Mouse (Mus musculus) forebrain, embryonic 14.5 days (tissue): Measurements from ENCODE around the gene Rnf26. TPM values are rescaled to one million over a fixed set of nuclear protein-coding genes. Genes with fewer than 3 reads are reported as not detected.
A peak's percentile ranks its signal among the peaks of the same experiment; 100 is the strongest.

ENCODE experiments used
- ATAC-seq: fragments of 200-750 bp; cut with Nextera tagmentation; 2 replicates; pipeline ENCODE4 v1.8.0; 2017; ENCODE audit warnings: mild to moderate bottlenecking, moderate library complexity
- DNase-seq: peaks from one replicate; pipeline ENCODE4 v3.0.0-alpha.2; 2015; ENCODE audit warnings: low spot score
- H3K27ac ChIP-seq: fragments of 300-500 bp; sonication (generic); 2 replicates; pipeline ENCODE4 v1.5.1; 2014; ENCODE audit warnings: low read depth, mild to moderate bottlenecking, control low read depth, low read length, moderate library complexity
- H3K27me3 ChIP-seq: fragments of 300-500 bp; sonication (generic); replicated peaks from 2 replicates; pipeline ENCODE4 v1.6.1; 2014; ENCODE audit warnings: low read length, control low read depth, mixed read lengths; ENCODE audit not compliant: control insufficient read depth, insufficient read depth
- H3K36me3 ChIP-seq: fragments of 300-500 bp; sonication (generic); 2 replicates; pipeline ENCODE4 v1.6.1; 2014; ENCODE audit warnings: low read length, control low read depth; ENCODE audit not compliant: control insufficient read depth, insufficient read depth
- H3K4me1 ChIP-seq: fragments of 300-500 bp; sonication (generic); 2 replicates; pipeline ENCODE4 v1.6.1; 2014; ENCODE audit warnings: antibody characterized with exemption, low read length, control low read depth; ENCODE audit not compliant: control insufficient read depth, insufficient read depth
- H3K4me2 ChIP-seq: fragments of 300-500 bp; sonication (generic); 2 replicates; pipeline ENCODE4 v1.6.1; 2014; ENCODE audit warnings: mild to moderate bottlenecking, control low read depth, low read length
- H3K4me3 ChIP-seq: fragments of 300-500 bp; sonication (generic); 2 replicates; pipeline ENCODE4 v1.5.1; 2014; ENCODE audit warnings: low read depth, low read length, control low read depth
- H3K9ac ChIP-seq: fragments of 300-500 bp; sonication (generic); 2 replicates; pipeline ENCODE4 v1.6.1; 2014; ENCODE audit warnings: mild to moderate bottlenecking, low read length, control low read depth, moderate library complexity
- H3K9me3 ChIP-seq: fragments of 300-500 bp; sonication (generic); replicated peaks from 2 replicates; pipeline ENCODE4 v1.6.1; 2016; ENCODE audit warnings: low read length, control low read depth, mixed read lengths; ENCODE audit not compliant: control insufficient read depth
- WGBS: fragments of 180-500 bp; shearing (Covaris S2); extraction: QIAGEN DNeasy Blood & Tissue Kit; methylation state at CpG from one replicate; pipeline ENCODE4 v1.1.7; 2014; 5-methylcytosine and 5-hydroxymethylcytosine counted together
- polyA plus RNA-seq: library from polyadenylated mRNA; unstranded; fragments of >200 nt; fragmentation: Nextera tagmentation; extraction: Ambion mirVana; gene quantifications from 2 replicates; pipeline ENCODE4 v1.2.1, GENCODE M21; 2014

The Rnf26 gene
- polyA plus RNA-seq, 1 experiment from 2014 or later = 31.3 TPM

DNA sequence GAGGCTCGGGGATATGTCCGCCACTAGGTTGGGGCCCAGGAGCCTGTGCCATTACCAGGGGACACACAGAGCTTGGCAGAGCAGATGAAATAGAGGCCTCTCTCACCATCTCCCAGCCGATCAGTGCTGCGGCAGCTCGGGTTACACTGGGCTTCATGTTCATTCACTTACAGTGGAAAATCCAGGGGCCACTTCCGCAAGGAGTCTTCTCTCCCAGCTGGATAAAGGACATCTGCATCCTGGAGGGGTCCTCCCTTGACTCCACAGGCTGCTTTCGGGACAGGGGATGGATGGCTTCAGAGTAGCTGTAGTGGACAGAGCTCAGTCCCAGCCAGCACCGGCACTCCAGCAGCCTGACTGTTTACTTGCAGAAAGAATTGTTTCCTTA, 42.5 kb downstream of the Rnf26 start:
- H3K9me3 ChIP-seq = no peaks in the 10 kb centered on the region
- no peak for DNase-seq
- H3K27ac ChIP-seq = no peak overlapping the region
- no peak overlapping the region for H3K4me3 ChIP-seq
- WGBS = 57% methylated on average over 8 of the region's 8 CpGs
- no peak overlapping the region for H3K4me2 ChIP-seq
- H3K9ac ChIP-seq = 0 out of 2 replicates have a peak overlapping the region, but pooled peaks have one; percentile 5
- H3K36me3 ChIP-seq = no peaks in the 10 kb centered on the region
- H3K27me3 ChIP-seq = no peaks in the 10 kb centered on the region
- H3K4me1 ChIP-seq = peaks cover 21% of the 10 kb centered on the region
- no peak for ATAC-seq

DNA sequence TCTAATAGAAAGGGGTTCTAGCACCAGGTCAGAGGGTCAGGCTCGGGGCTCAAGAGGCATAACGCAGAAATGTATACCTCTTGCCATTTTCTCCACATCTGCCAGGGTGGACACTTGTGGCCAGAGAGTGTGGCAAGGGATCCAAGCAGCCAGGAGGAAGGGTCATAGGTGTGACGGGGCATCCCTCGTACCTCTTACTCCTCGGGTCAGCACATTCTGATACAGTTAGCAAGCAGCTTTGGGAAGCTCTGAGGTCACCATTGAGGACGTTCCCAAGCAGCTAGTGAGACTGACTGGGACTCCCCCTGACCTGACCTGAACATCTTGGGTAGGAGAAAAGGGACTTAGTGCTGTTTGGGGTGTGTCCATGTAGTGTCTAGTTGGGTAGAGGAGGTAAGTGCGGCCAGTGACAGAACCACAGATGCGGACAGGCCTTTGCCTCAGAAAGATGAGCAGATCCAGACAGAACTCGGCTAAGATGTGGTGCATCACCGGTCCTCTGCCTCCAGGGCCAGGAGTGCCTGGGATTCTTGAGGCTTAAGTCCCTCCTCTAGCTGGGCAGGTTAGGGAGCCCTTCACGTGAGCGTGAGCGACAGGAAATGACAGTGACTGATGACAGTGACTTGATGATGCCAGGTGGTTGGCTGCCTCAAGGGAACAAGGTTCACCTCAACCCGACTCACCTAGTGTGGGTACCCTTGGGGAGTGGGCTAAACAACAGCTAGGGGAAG, 43.0 kb downstream of the Rnf26 start:
- no peak overlapping the region for H3K4me2 ChIP-seq
- no peaks in the 10 kb centered on the region for H3K9me3 ChIP-seq
- no peak for DNase-seq
- H3K36me3 ChIP-seq = no peaks in the 10 kb centered on the region
- WGBS = 79% methylated on average over 14 of the region's 14 CpGs
- H3K9ac ChIP-seq = no peak overlapping the region
- no peak overlapping the region for H3K4me3 ChIP-seq
- H3K27me3 ChIP-seq = no peaks in the 10 kb centered on the region
- no peak for ATAC-seq
- peaks cover 21% of the 10 kb centered on the region for H3K4me1 ChIP-seq
- no peak overlapping the region for H3K27ac ChIP-seq

DNA sequence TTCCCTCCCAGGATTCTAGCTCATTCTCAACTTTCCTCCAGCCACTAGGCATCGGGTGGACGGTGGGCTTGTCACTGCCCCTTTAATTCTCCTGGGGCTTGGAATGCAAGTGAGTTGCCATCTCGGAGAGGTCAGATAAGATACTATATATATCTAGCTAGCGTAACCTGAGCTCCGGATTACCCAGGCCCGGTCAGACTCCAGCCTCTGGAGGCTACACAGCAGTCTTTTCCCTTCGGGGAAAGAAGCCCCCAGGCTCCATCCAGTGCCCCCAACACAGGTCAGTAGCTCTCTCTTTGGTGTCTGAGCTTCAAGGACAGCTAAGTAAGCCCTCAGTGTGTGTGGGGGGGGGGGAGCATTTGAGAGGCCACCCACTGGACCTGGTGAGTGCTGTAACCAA, 44.1 kb downstream of the Rnf26 start:
- 29% methylated on average over 7 of the region's 7 CpGs for WGBS
- Histone ChIP-seq H3K9me3 (no peaks in the 10 kb centered on the region), H3K27ac (no peak overlapping the region), H3K4me1 (peaks cover 21% of the 10 kb centered on the region), H3K27me3 (no peaks in the 10 kb centered on the region), H3K36me3 (no peaks in the 10 kb centered on the region), H3K4me2 (no peak overlapping the region), H3K4me3 (no peak overlapping the region), H3K9ac (no peak overlapping the region)
- ATAC-seq (no peak), DNase-seq (no peak)

DNA sequence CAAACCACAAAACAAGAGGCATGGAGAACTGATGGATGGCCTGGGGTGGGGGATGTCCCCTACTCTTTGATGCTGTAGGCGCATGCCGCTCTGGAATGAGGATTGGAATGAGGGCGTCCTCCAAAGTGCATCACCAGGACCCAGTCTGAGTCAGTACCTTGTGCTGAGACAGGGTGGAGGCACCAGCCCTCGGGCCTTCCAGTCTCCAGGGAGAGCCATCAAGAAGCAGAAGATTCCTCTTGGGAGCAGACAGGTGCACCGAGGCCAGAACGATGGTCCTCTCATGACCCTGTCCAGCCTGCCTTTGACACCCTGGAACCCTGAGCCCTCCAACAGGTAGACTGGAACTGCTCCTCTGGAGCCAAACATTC, 45.4 kb downstream of the Rnf26 start:
- Histone ChIP-seq H3K27ac (no peak overlapping the region), H3K4me3 (no peak overlapping the region), H3K27me3 (no peaks in the 10 kb centered on the region), H3K4me1 (peaks cover 17% of the 10 kb centered on the region), H3K9me3 (no peaks in the 10 kb centered on the region), H3K36me3 (no peaks in the 10 kb centered on the region), H3K9ac (no peak overlapping the region), H3K4me2 (no peak overlapping the region)
- DNase-seq = no peak
- ATAC-seq = no peak
- WGBS = 94% methylated on average over 6 of the region's 6 CpGs

DNA sequence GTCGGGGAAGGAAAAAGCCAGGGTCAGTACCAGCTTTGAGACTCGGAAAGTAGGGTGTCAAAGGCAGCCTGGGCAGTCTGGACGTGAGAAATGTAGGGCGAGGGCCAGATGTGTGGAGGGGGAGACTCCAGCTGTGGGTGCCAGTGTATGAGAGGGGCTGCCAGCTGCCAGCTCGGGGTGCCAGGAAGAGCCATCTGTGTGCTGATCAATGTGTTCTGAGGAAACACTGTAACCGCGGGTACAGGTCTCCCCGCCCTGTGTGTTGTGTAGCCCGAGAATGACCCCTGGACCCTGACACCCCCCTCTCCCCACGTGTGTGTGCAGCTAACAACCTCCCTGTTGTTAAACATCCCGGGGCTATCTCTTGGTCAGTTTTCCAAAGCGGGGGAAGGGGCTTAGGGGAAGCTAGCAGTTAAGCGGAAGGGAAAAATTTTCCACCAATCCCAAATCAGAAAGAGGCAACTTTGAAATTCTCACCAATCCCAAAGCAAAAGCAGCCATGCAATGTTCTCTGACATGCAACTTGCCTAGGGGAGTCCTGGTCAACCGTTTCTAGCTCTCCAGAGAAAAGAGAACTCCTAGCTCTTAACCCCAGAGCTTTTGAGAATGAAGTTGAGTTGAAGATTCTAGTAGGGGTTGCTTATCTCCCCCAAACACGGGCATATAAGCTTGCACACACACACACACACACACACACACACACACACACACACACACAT, 45.9 kb downstream of the Rnf26 start:
- no peak overlapping the region for H3K27ac ChIP-seq
- peak; percentile 56 for ATAC-seq
- no peaks in the 10 kb centered on the region for H3K9me3 ChIP-seq
- peak overlapping the region; percentile 54 for H3K9ac ChIP-seq
- peaks cover 14% of the 10 kb centered on the region for H3K4me1 ChIP-seq
- no peaks in the 10 kb centered on the region for H3K36me3 ChIP-seq
- H3K27me3 ChIP-seq = no peaks in the 10 kb centered on the region
- peak; percentile 38 for DNase-seq
- peak overlapping the region; percentile 43 for H3K4me3 ChIP-seq
- 10% methylated on average over 15 of the region's 15 CpGs for WGBS
- peak overlapping the region; percentile 79 for H3K4me2 ChIP-seq

DNA sequence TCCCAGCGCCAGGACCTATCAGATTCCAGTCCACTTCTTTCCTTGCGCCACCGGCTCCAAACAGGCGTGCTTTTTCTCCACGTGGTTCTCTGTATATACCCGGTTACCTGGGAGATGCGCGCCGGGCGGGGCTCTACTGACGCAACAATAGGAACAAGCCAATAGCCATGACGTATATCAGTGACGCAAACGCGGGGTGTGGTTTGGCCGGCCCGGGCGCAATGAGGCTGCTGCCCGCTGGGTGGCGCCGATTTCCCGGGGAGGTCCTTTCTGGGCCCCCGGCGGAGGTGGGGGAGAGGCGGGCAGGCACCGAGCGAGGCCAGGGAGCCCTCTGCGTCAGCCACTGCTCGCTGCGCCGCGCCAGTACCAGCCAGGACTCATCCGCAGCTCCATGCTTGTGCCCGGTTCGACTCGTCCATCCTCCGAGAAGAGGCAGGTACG, 46.5 kb downstream of the Rnf26 start, which contains the start of gene Usp2:
Gene Usp2 (plus strand): TSS at position 237 of the 441 bp plus-strand sequence.
- peak; percentile 99 for ATAC-seq
- peak; percentile 98 for DNase-seq
- Histone ChIP-seq H3K27ac (no peak within 1 kb of the TSS), H3K4me2 (peak within 1 kb of the TSS; percentile 79), H3K27me3 (no peaks in the 10 kb centered on the region), H3K4me3 (peak within 1 kb of the TSS; percentile 43), H3K4me1 (peaks cover 8% of the 10 kb centered on the region), H3K9me3 (no peaks in the 10 kb centered on the region), H3K9ac (peak within 1 kb of the TSS; percentile 54), H3K36me3 (no peaks in the 10 kb centered on the region)
- under 1% methylated on average over 38 of the region's 38 CpGs for WGBS

DNA sequence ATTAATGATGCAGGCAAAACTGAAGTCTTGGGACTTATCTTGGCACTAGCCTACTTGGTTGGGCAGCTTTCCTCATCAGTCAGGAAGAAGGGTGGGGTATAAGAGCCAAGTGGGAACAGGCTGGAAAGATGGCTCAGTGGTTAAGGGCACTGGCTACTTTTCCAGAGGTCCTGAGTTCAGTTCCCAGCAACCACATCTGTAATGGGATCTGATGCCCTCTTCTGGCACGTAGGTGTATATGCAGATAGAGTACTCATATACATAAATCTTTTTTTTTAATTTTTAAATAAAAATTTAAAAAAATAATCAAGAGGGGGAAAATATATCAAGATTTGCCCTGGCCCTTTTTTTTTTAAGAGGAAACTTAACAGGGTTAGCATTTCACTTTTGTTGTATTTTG, 48.1 kb downstream of the Rnf26 start:
- Histone ChIP-seq H3K27ac (no peak overlapping the region), H3K4me3 (no peak overlapping the region), H3K4me1 (peaks cover 4% of the 10 kb centered on the region; the same call in 1 of the 2 replicates), H3K9ac (no peak overlapping the region), H3K27me3 (no peaks in the 10 kb centered on the region), H3K36me3 (no peaks in the 10 kb centered on the region), H3K9me3 (no peaks in the 10 kb centered on the region), H3K4me2 (no peak overlapping the region)
- DNase-seq (no peak), ATAC-seq (no peak)
- 39% methylated on average over 1 of the region's 1 CpGs for WGBS

DNA sequence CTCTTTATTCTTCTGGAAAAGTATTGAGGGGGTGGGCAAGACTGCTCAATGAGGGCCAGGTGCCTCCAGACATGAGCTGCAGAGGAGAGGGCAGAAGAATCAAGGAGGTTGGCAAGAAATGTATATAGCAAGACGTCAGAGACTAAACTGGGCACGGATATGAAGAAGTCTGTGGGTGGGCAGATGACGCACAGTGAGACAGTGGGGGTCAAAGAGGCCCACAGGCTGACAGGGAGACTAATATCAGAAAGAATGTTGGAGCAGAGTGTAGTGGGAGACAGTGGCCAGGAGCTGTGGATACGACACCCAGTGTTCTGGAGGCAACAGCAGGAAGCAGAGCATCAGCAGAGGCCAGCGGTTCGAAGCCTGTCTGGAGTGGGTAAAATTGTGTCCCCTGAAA, 54.7 kb downstream of the Rnf26 start:
- Histone ChIP-seq H3K4me1 (no peaks in the 10 kb centered on the region), H3K4me2 (no peak overlapping the region), H3K9ac (no peak overlapping the region), H3K36me3 (no peaks in the 10 kb centered on the region), H3K27me3 (no peaks in the 10 kb centered on the region), H3K27ac (no peak overlapping the region), H3K4me3 (no peak overlapping the region), H3K9me3 (no peaks in the 10 kb centered on the region; the same call in 1 of the 2 replicates)
- ATAC-seq = no peak
- DNase-seq = no peak
- WGBS = 82% methylated on average over 6 of the region's 6 CpGs

DNA sequence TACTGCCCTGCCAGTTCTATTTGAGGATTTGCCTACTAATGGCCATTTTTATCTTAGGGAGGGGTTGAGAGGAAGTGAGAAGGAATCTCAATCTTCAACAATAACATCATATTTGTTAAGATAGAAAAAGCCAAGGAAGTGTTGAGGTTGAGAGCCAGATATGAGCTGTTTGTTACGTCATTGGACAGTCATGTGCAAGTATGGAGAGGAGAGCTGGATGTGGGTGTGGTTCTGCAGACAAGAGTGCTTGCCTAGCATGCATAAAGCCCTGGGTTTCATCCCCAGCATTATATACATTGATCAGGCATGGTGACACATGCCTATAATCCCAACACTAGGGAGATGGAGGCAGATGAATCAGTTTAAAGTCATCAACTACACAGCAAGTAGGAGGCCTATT, 59.4 kb downstream of the Rnf26 start:
- no peak overlapping the region for H3K4me2 ChIP-seq
- H3K4me3 ChIP-seq = no peak overlapping the region
- no peak overlapping the region for H3K9ac ChIP-seq
- H3K27ac ChIP-seq = no peak overlapping the region
- H3K4me1 ChIP-seq = no peaks in the 10 kb centered on the region
- no peaks in the 10 kb centered on the region for H3K36me3 ChIP-seq
- DNase-seq (no peak), ATAC-seq (no peak)
- WGBS = 69% methylated on average over 1 of the region's 1 CpGs
- H3K9me3 ChIP-seq = no peaks in the 10 kb centered on the region; the same call in 1 of the 2 replicates
- no peaks in the 10 kb centered on the region for H3K27me3 ChIP-seq
